Mouse (Mus musculus) kidney, embryonic 15.5 days (tissue): ENCODE results near the gene Krtcap3. TPM values are rescaled to one million over a fixed set of nuclear protein-coding genes. Genes with fewer than 3 reads are reported as not detected.

Experiments
- ATAC-seq: fragments of 200-750 bp; cut with Nextera tagmentation; replicated peaks from 2 replicates; pipeline ENCODE4 v1.8.0; 2017; ENCODE audit warnings: moderate TSS enrichment; ENCODE audit not compliant: low FRiP score
- H3K27ac ChIP-seq: fragments of 300-500 bp; sonication (generic); 2 replicates; pipeline ENCODE4 v1.5.1; 2015; ENCODE audit warnings: mild to moderate bottlenecking, inconsistent platforms
- H3K27me3 ChIP-seq: fragments of 300-500 bp; sonication (generic); 2 replicates; pipeline ENCODE4 v1.6.1; 2015; ENCODE audit warnings: inconsistent platforms
- H3K36me3 ChIP-seq: fragments of 300-500 bp; sonication (generic); 2 replicates; pipeline ENCODE4 v1.6.1; 2015; ENCODE audit warnings: inconsistent platforms
- H3K4me1 ChIP-seq: fragments of 300-500 bp; sonication (generic); 2 replicates; pipeline ENCODE4 v1.6.1; 2015; ENCODE audit warnings: inconsistent platforms
- H3K4me2 ChIP-seq: fragments of 300-500 bp; sonication (generic); 2 replicates; pipeline ENCODE4 v1.6.1; 2015; ENCODE audit warnings: moderate library complexity, mild to moderate bottlenecking, inconsistent platforms
- H3K4me3 ChIP-seq: fragments of 300-500 bp; sonication (generic); replicated peaks from 2 replicates; pipeline ENCODE4 v1.5.1; 2015; ENCODE audit warnings: mild to moderate bottlenecking, inconsistent platforms
- H3K9ac ChIP-seq: fragments of 300-500 bp; sonication (generic); 2 replicates; pipeline ENCODE4 v1.6.1; 2015; ENCODE audit warnings: mild to moderate bottlenecking, inconsistent platforms
- H3K9me3 ChIP-seq: fragments of 300-500 bp; sonication (generic); replicated peaks from 2 replicates; pipeline ENCODE4 v1.6.1; 2016; ENCODE audit warnings: inconsistent platforms
- WGBS: fragments of 180-500 bp; shearing (Covaris S2); methylation state at CpG from one replicate; pipeline ENCODE4 v1.1.7; 2015; ENCODE audit warnings: mixed read lengths; 5-methylcytosine and 5-hydroxymethylcytosine counted together
- polyA plus RNA-seq: library from polyadenylated mRNA; unstranded; fragments of >200 nt; fragmentation: Nextera tagmentation; extraction: Ambion mirVana; gene quantifications from 2 replicates; pipeline ENCODE4 v1.2.1, GENCODE M21; 2015

Gene Krtcap3
- polyA plus RNA-seq, 1 experiment from 2014 or later = 21.5 TPM

- no peak overlapping the region for H3K4me3 ChIP-seq
- no peak for ATAC-seq
- H3K27me3 ChIP-seq = no peaks in the 10 kb centered on the region
- peaks cover 26% of the 10 kb centered on the region for H3K4me1 ChIP-seq
- no peaks in the 10 kb centered on the region for H3K9me3 ChIP-seq
- H3K4me2 ChIP-seq = no peak overlapping the region
- no peak overlapping the region for H3K9ac ChIP-seq
- H3K27ac ChIP-seq = 0 out of 2 replicates have a peak overlapping the region, but pooled peaks have one; percentile 18
- WGBS = 82% methylated on average over 8 of the region's 8 CpGs
- peaks cover 93% of the 10 kb centered on the region for H3K36me3 ChIP-seq
Observed at GRCm38 (mm10) chr5:31254901-31255300, 3.4 kb downstream of the Krtcap3 start.

GRCm38 (mm10) chr5:31255381-31255780 lies 3.9 kb downstream of the Krtcap3 start:
- H3K36me3 ChIP-seq = peaks cover 93% of the 10 kb centered on the region
- WGBS = 93% methylated on average over 2 of the region's 2 CpGs
- no peak overlapping the region for H3K27ac ChIP-seq

GRCm38 (mm10) chr5:31255971-31256370 lies 4.5 kb downstream of the Krtcap3 start:
- H3K4me3 ChIP-seq = no peak overlapping the region
- no peaks in the 10 kb centered on the region for H3K9me3 ChIP-seq
- peaks cover 92% of the 10 kb centered on the region for H3K36me3 ChIP-seq
- WGBS = 79% methylated on average over 2 of the region's 2 CpGs
- peaks cover 22% of the 10 kb centered on the region for H3K4me1 ChIP-seq
- no peak overlapping the region for H3K27ac ChIP-seq
- H3K9ac ChIP-seq = no peak overlapping the region
- no peak for ATAC-seq
- H3K27me3 ChIP-seq = no peaks in the 10 kb centered on the region
- H3K4me2 ChIP-seq = no peak overlapping the region

More at GRCm38 (mm10) chr5:31255381-31255780, 3.9 kb downstream of the Krtcap3 start:
- ATAC-seq = no peak
- no peaks in the 10 kb centered on the region for H3K9me3 ChIP-seq
- H3K4me2 ChIP-seq = no peak overlapping the region
- H3K27me3 ChIP-seq = no peaks in the 10 kb centered on the region
- H3K4me1 ChIP-seq = peaks cover 26% of the 10 kb centered on the region
- H3K4me3 ChIP-seq = no peak overlapping the region
- H3K9ac ChIP-seq = no peak overlapping the region

GRCm38 (mm10) chr5:31257616-31258015 lies 6.1 kb downstream of the Krtcap3 start:
- 90% methylated on average over 11 of the region's 11 CpGs for WGBS
- H3K4me2 ChIP-seq = no peak overlapping the region
- peaks cover 92% of the 10 kb centered on the region for H3K36me3 ChIP-seq
- H3K9me3 ChIP-seq = no peaks in the 10 kb centered on the region
- H3K9ac ChIP-seq = no peak overlapping the region
- no peak for ATAC-seq
- no peak overlapping the region for H3K27ac ChIP-seq
- H3K4me1 ChIP-seq = peaks cover 5% of the 10 kb centered on the region; the same call in 1 of the 2 replicates
- H3K4me3 ChIP-seq = no peak overlapping the region
- no peaks in the 10 kb centered on the region for H3K27me3 ChIP-seq

- no peak for ATAC-seq
- 89% methylated on average over 7 of the region's 7 CpGs for WGBS
- H3K27ac ChIP-seq = no peak overlapping the region
Observed at GRCm38 (mm10) chr5:31266101-31266500, 14.6 kb downstream of the Krtcap3 start.

GRCm38 (mm10) chr5:31267686-31268085 lies 16.2 kb downstream of the Krtcap3 start:
- WGBS = 87% methylated on average over 6 of the region's 6 CpGs
- Histone ChIP-seq H3K27ac (no peak overlapping the region), H3K9me3 (no peaks in the 10 kb centered on the region), H3K4me2 (no peak overlapping the region), H3K4me3 (no peak overlapping the region), H3K4me1 (no peaks in the 10 kb centered on the region), H3K9ac (no peak overlapping the region), H3K27me3 (no peaks in the 10 kb centered on the region), H3K36me3 (peaks cover 94% of the 10 kb centered on the region)
- no peak for ATAC-seq

More at GRCm38 (mm10) chr5:31266101-31266500, 14.6 kb downstream of the Krtcap3 start:
- no peaks in the 10 kb centered on the region for H3K27me3 ChIP-seq
- H3K4me2 ChIP-seq = no peak overlapping the region
- H3K4me1 ChIP-seq = no peaks in the 10 kb centered on the region
- H3K9me3 ChIP-seq = no peaks in the 10 kb centered on the region
- no peak overlapping the region for H3K9ac ChIP-seq
- no peak overlapping the region for H3K4me3 ChIP-seq
- H3K36me3 ChIP-seq = peaks cover 95% of the 10 kb centered on the region

GRCm38 (mm10) chr5:31273018-31273417 lies 21.5 kb downstream of the Krtcap3 start:
- Histone ChIP-seq H3K27ac (no peak overlapping the region), H3K27me3 (no peaks in the 10 kb centered on the region), H3K4me2 (no peak overlapping the region), H3K36me3 (peaks cover 76% of the 10 kb centered on the region), H3K9me3 (no peaks in the 10 kb centered on the region), H3K4me3 (no peak overlapping the region), H3K9ac (no peak overlapping the region), H3K4me1 (no peaks in the 10 kb centered on the region)
- WGBS = 89% methylated on average over 6 of the region's 6 CpGs
- ATAC-seq = no peak

- H3K4me3 ChIP-seq = no peak overlapping the region
- no peaks in the 10 kb centered on the region for H3K4me1 ChIP-seq
- H3K9me3 ChIP-seq = no peaks in the 10 kb centered on the region
- peaks cover 91% of the 10 kb centered on the region for H3K36me3 ChIP-seq
- no peak overlapping the region for H3K9ac ChIP-seq
- 91% methylated on average over 20 of the region's 20 CpGs for WGBS
- no peaks in the 10 kb centered on the region for H3K27me3 ChIP-seq
- ATAC-seq = no peak
- H3K4me2 ChIP-seq = no peak overlapping the region
- H3K27ac ChIP-seq = no peak overlapping the region
Observed at GRCm38 (mm10) chr5:31279245-31279988, 27.9 kb downstream of the Krtcap3 start.

- H3K4me1 ChIP-seq = peaks cover 17% of the 10 kb centered on the region
- H3K9ac ChIP-seq = no peak overlapping the region
- H3K4me2 ChIP-seq = no peak overlapping the region
- ATAC-seq = no peak
- H3K27ac ChIP-seq = no peak overlapping the region
- H3K4me3 ChIP-seq = no peak overlapping the region
- 76% methylated on average over 4 of the region's 4 CpGs for WGBS
- no peaks in the 10 kb centered on the region for H3K9me3 ChIP-seq
- peaks cover 48% of the 10 kb centered on the region for H3K36me3 ChIP-seq
- no peaks in the 10 kb centered on the region for H3K27me3 ChIP-seq
Observed at GRCm38 (mm10) chr5:31288225-31288624, 36.7 kb downstream of the Krtcap3 start.

- no peak overlapping the region for H3K27ac ChIP-seq
- no peaks in the 10 kb centered on the region for H3K9me3 ChIP-seq
- H3K9ac ChIP-seq = no peak overlapping the region
- 77% methylated on average over 3 of the region's 3 CpGs for WGBS
- H3K4me2 ChIP-seq = no peak overlapping the region
- H3K4me1 ChIP-seq = peaks cover 17% of the 10 kb centered on the region
- no peaks in the 10 kb centered on the region for H3K27me3 ChIP-seq
- no peak for ATAC-seq
- peaks cover 48% of the 10 kb centered on the region for H3K36me3 ChIP-seq
- H3K4me3 ChIP-seq = no peak overlapping the region
Observed at GRCm38 (mm10) chr5:31288655-31289054, 37.2 kb downstream of the Krtcap3 start.

- peak overlapping the region; percentile 77 for H3K4me2 ChIP-seq
- no peak overlapping the region for H3K27ac ChIP-seq
- H3K9me3 ChIP-seq = no peaks in the 10 kb centered on the region
- no peaks in the 10 kb centered on the region for H3K27me3 ChIP-seq
- peak overlapping the region; percentile 55; the same call in 1 of the 2 replicates for H3K4me3 ChIP-seq
- H3K4me1 ChIP-seq = peaks cover 25% of the 10 kb centered on the region
- 79% methylated on average over 3 of the region's 3 CpGs for WGBS
- peaks cover 43% of the 10 kb centered on the region for H3K36me3 ChIP-seq
- H3K9ac ChIP-seq = peak overlapping the region; percentile 48; the same call in 1 of the 2 replicates
- no peak for ATAC-seq
Observed at GRCm38 (mm10) chr5:31289626-31290230, 38.2 kb downstream of the Krtcap3 start.

- 2% methylated on average over 45 of the region's 45 CpGs for WGBS
Observed at GRCm38 (mm10) chr5:31290521-31291360, 39.2 kb downstream of the Krtcap3 start, which contains the start of gene Ift172. Ift172 (minus strand) TSS chr5:31291116.

More at GRCm38 (mm10) chr5:31290521-31291360, 39.2 kb downstream of the Krtcap3 start, which contains the start of gene Ift172:
- H3K4me1 ChIP-seq = peaks cover 32% of the 10 kb centered on the region
- H3K4me2 ChIP-seq = peak within 1 kb of the TSS; percentile 77
- no peaks in the 10 kb centered on the region for H3K9me3 ChIP-seq
- H3K9ac ChIP-seq = peak within 1 kb of the TSS; percentile 48
- peak within 1 kb of the TSS; percentile 55 for H3K4me3 ChIP-seq
- H3K27me3 ChIP-seq = no peaks in the 10 kb centered on the region
- peak; percentile 92 for ATAC-seq
- H3K36me3 ChIP-seq = peaks cover 33% of the 10 kb centered on the region
- peak within 1 kb of the TSS; percentile 86 for H3K27ac ChIP-seq
